Comparison of ENCODE assay signal across 8 mouse cellular contexts in genomic region chr11:115266400-115266778, GRCm38 (mm10). TPM values are rescaled to one million over a fixed set of nuclear protein-coding genes. Genes with fewer than 3 reads are reported as not detected.
A peak's percentile ranks its signal among the peaks of the same experiment; 100 is the strongest.
DNase-seq lines count a peak whose midpoint lies in the region; ATAC-seq and TF ChIP-seq lines count a peak whose summit lies in the region.

No protein-coding gene starts in this region.

- no peak overlapping the region for H3K9ac ChIP-seq in lung, postnatal 0 days (replicated peaks; ENCODE audit: low read depth)
- no peak overlapping the region for H3K9ac ChIP-seq in embryonic facial prominence, embryonic 12.5 days
- no peak overlapping the region for H3K9ac ChIP-seq in intestine, postnatal 0 days (ENCODE audit: low read depth, low read length)

- no peak for TF ChIP-seq POLR2A in olfactory bulb, adult 2 months (IDR thresholded peaks at IDR 0.05; ENCODE audit: insufficient read depth, low read depth, low read length)

- ATAC-seq in lung, postnatal 0 days = no peak
- no peak for ATAC-seq in embryonic facial prominence, embryonic 12.5 days (ENCODE audit: insufficient number of reproducible peaks, insufficient read depth, low FRiP score, low TSS enrichment)
- no peak for ATAC-seq in intestine, postnatal 0 days

- peaks cover 73% of the 10 kb centered on the region for H3K27me3 ChIP-seq in lung, postnatal 0 days (replicated peaks; ENCODE audit: insufficient read depth, low read length)
- H3K27me3 ChIP-seq in embryonic facial prominence, embryonic 12.5 days = peaks cover 86% of the 10 kb centered on the region
- peaks cover 64% of the 10 kb centered on the region for H3K27me3 ChIP-seq in intestine, postnatal 0 days (replicated peaks; ENCODE audit: control insufficient read depth, insufficient read depth, low read length)

- no peaks in the 10 kb centered on the region; the same call in 1 of the 2 replicates for H3K4me1 ChIP-seq in lung, postnatal 0 days (ENCODE audit: insufficient read depth, low read depth, low read length)
- H3K4me1 ChIP-seq in embryonic facial prominence, embryonic 12.5 days = peaks cover 24% of the 10 kb centered on the region
- no peaks in the 10 kb centered on the region for H3K4me1 ChIP-seq in intestine, postnatal 0 days (replicated peaks; ENCODE audit: control insufficient read depth, insufficient read depth, low read length)
- peaks cover 22% of the 10 kb centered on the region for H3K4me1 ChIP-seq in olfactory bulb, adult 2 months (ENCODE audit: control insufficient read depth, insufficient read depth, low read length)

- 0 out of 2 replicates have a peak, but pooled peaks cover 4% of the 10 kb centered on the region for H3K36me3 ChIP-seq in lung, postnatal 0 days (ENCODE audit: insufficient read depth, low read length)
- H3K36me3 ChIP-seq in embryonic facial prominence, embryonic 12.5 days = peaks cover 16% of the 10 kb centered on the region; the same call in 1 of the 2 replicates
- peaks cover 20% of the 10 kb centered on the region for H3K36me3 ChIP-seq in intestine, postnatal 0 days (ENCODE audit: control insufficient read depth, insufficient read depth)

- no peak for TF ChIP-seq CTCF in lung, postnatal 0 days (IDR thresholded peaks at IDR 0.05)
- TF ChIP-seq CTCF in intestine, postnatal 0 days (IDR thresholded peaks at IDR 0.05; ENCODE audit: low read depth) = no peak
- no peak for TF ChIP-seq CTCF in olfactory bulb, adult 2 months (IDR thresholded peaks at IDR 0.05; ENCODE audit: insufficient read depth, low read depth, low read length)

- WGBS in lung, postnatal 0 days = 4% methylated on average over 20 of the region's 22 CpGs
- 1% methylated on average over 22 of the region's 22 CpGs for WGBS in embryonic facial prominence, embryonic 12.5 days
- 2% methylated on average over 21 of the region's 22 CpGs for WGBS in intestine, postnatal 0 days
- WGBS in olfactory bulb, adult 2 months = 7% methylated on average over 22 of the region's 22 CpGs

- 0 out of 2 replicates have a peak overlapping the region, but pooled peaks have one; percentile 24 for H3K4me3 ChIP-seq in lung, postnatal 0 days (ENCODE audit: low read depth, low read length)
- peak overlapping the region; percentile 39 for H3K4me3 ChIP-seq in embryonic facial prominence, embryonic 12.5 days
- H3K4me3 ChIP-seq in intestine, postnatal 0 days (ENCODE audit: low read depth, low read length) = peak overlapping the region; percentile 25
- H3K4me3 ChIP-seq in olfactory bulb, adult 2 months (ENCODE audit: insufficient read depth, low read depth, low read length) = peak overlapping the region; percentile 44

- no peak for TF ChIP-seq EP300 in lung, postnatal 0 days (IDR thresholded peaks at IDR 0.05)

- H3K9me3 ChIP-seq in lung, postnatal 0 days (ENCODE audit: low read length) = no peaks in the 10 kb centered on the region
- H3K9me3 ChIP-seq in embryonic facial prominence, embryonic 12.5 days = no peaks in the 10 kb centered on the region
- H3K9me3 ChIP-seq in intestine, postnatal 0 days (ENCODE audit: control insufficient read depth) = no peaks in the 10 kb centered on the region

- DNase-seq in lung, postnatal 0 days (ENCODE audit: low spot score) = no peak
- DNase-seq in lung, postnatal 36 days = no peak
- DNase-seq in thymus, postnatal 14 days = no peak
- DNase-seq in frontal cortex, postnatal 10 days (ENCODE audit: low spot score in 2 of 2) = no peak
- DNase-seq in adipocyte (ENCODE audit: low spot score) = no peak

- H3K4me2 ChIP-seq in lung, postnatal 0 days (replicated peaks; ENCODE audit: low read depth, low read length) = peak overlapping the region; percentile 52
- peak overlapping the region; percentile 75 for H3K4me2 ChIP-seq in embryonic facial prominence, embryonic 12.5 days (replicated peaks)
- peak overlapping the region; percentile 57; the same call in 1 of the 2 replicates for H3K4me2 ChIP-seq in intestine, postnatal 0 days (replicated peaks; ENCODE audit: low read depth)

- H3K27ac ChIP-seq in lung, postnatal 0 days (ENCODE audit: low read length) = no peak overlapping the region
- no peak overlapping the region for H3K27ac ChIP-seq in embryonic facial prominence, embryonic 12.5 days
- H3K27ac ChIP-seq in intestine, postnatal 0 days (ENCODE audit: low read depth, low read length) = no peak overlapping the region
- peak overlapping the region; percentile 48 for H3K27ac ChIP-seq in olfactory bulb, adult 2 months (ENCODE audit: insufficient read depth, low read depth, low read length)

RNA-seq across cellular contexts. Expression of gene Grin2c, which starts 0.7 kb away (rescaled TPM):
- polyA plus RNA-seq in lung, postnatal 0 days (2015; fragmentation: Nextera tagmentation; extraction: Ambion mirVana) = 0.11 TPM in 2 replicates
- 0.06 TPM in 1 of 2 replicates, not detected in the other for polyA plus RNA-seq in embryonic facial prominence, embryonic 12.5 days (2016; fragmentation: Nextera tagmentation; extraction: Ambion mirVana)
- not detected in 2 replicates for polyA plus RNA-seq in intestine, postnatal 0 days (2015; fragmentation: Nextera tagmentation; extraction: Ambion mirVana)
- polyA plus RNA-seq in olfactory bulb, adult 2 months (2012; ENCODE audit: insufficient read depth, insufficient read length, low replicate concordance, missing spikeins) = not detected in 2 replicates

RNA-seq across cellular contexts. Expression of gene Fdxr, which starts 10.5 kb away (rescaled TPM):
- 6.9 and 7.9 TPM in 2 replicates for polyA plus RNA-seq in lung, postnatal 0 days (2015; fragmentation: Nextera tagmentation; extraction: Ambion mirVana)
- 14.6 and 17.3 TPM in 2 replicates for polyA plus RNA-seq in embryonic facial prominence, embryonic 12.5 days (2016; fragmentation: Nextera tagmentation; extraction: Ambion mirVana)
- 8.0 and 8.2 TPM in 2 replicates for polyA plus RNA-seq in intestine, postnatal 0 days (2015; fragmentation: Nextera tagmentation; extraction: Ambion mirVana)
- not detected in 2 replicates for polyA plus RNA-seq in olfactory bulb, adult 2 months (2012; ENCODE audit: insufficient read depth, insufficient read length, low replicate concordance, missing spikeins)

RNA-seq across cellular contexts. Expression of gene Fads6, which starts 31.1 kb away (rescaled TPM):
- polyA plus RNA-seq in lung, postnatal 0 days (2015; fragmentation: Nextera tagmentation; extraction: Ambion mirVana) = 0.17 and 0.24 TPM in 2 replicates
- polyA plus RNA-seq in embryonic facial prominence, embryonic 12.5 days (2016; fragmentation: Nextera tagmentation; extraction: Ambion mirVana) = 0.20 and 0.28 TPM in 2 replicates
- polyA plus RNA-seq in intestine, postnatal 0 days (2015; fragmentation: Nextera tagmentation; extraction: Ambion mirVana) = 0.26 and 0.55 TPM in 2 replicates
- polyA plus RNA-seq in olfactory bulb, adult 2 months (2012; ENCODE audit: insufficient read depth, insufficient read length, low replicate concordance, missing spikeins) = not detected in 2 replicates

RNA-seq across cellular contexts. Expression of gene Otop2, which starts 40.6 kb away (rescaled TPM):
- not detected in 2 replicates for polyA plus RNA-seq in lung, postnatal 0 days (2015; fragmentation: Nextera tagmentation; extraction: Ambion mirVana)
- polyA plus RNA-seq in embryonic facial prominence, embryonic 12.5 days (2016; fragmentation: Nextera tagmentation; extraction: Ambion mirVana) = 0.19 TPM in 1 of 2 replicates, not detected in the other
- polyA plus RNA-seq in intestine, postnatal 0 days (2015; fragmentation: Nextera tagmentation; extraction: Ambion mirVana) = 0.05 TPM in 1 of 2 replicates, not detected in the other
- not detected in 2 replicates for polyA plus RNA-seq in olfactory bulb, adult 2 months (2012; ENCODE audit: insufficient read depth, insufficient read length, low replicate concordance, missing spikeins)

RNA-seq across cellular contexts. Expression of gene Ush1g, which starts 55.5 kb away (rescaled TPM):
- not detected in 2 replicates for polyA plus RNA-seq in lung, postnatal 0 days (2015; fragmentation: Nextera tagmentation; extraction: Ambion mirVana)
- polyA plus RNA-seq in embryonic facial prominence, embryonic 12.5 days (2016; fragmentation: Nextera tagmentation; extraction: Ambion mirVana) = 0.10 and 0.32 TPM in 2 replicates
- 0.05 and 0.09 TPM in 2 replicates for polyA plus RNA-seq in intestine, postnatal 0 days (2015; fragmentation: Nextera tagmentation; extraction: Ambion mirVana)
- not detected in 2 replicates for polyA plus RNA-seq in olfactory bulb, adult 2 months (2012; ENCODE audit: insufficient read depth, insufficient read length, low replicate concordance, missing spikeins)
